Mouse (Mus musculus) cerebellum, adult 2 months (tissue): ENCODE results near the gene Stag1.

ENCODE experiments used
- CTCF ChIP-seq: fragments of 200-500 bp; IDR thresholded peaks from 2 replicates; pipeline ENCODE4 v1.5.1; 2011; ENCODE audit warnings: low read depth, mild to moderate bottlenecking, control low read depth, low read length, moderate library complexity, borderline replicate concordance; ENCODE audit not compliant: insufficient read depth
- POLR2A ChIP-seq: fragments of 200-500 bp; IDR thresholded peaks from 2 replicates; pipeline ENCODE4 v1.6.1; 2011; ENCODE audit warnings: low read length, control low read depth, borderline replicate concordance; ENCODE audit not compliant: insufficient read depth

- TF ChIP-seq CTCF (no peak), POLR2A (no peak)
Observed at GRCm38 (mm10) chr9:100978666-100979065, 381.1 kb downstream of the Stag1 start.
